Mouse (Mus musculus) spleen, postnatal 10 days (tissue): ENCODE data around the gene Pigyl.
A peak's percentile ranks its signal among the peaks of the same experiment; 100 is the strongest.
"Not testable (repeated sequence)": the region's sequence is repeated elsewhere in the genome, so short reads cannot be mapped to it uniquely, and the experiment has no call there.

Experiments used
- DNase-seq, 2 experiments: peaks; one replicate each; pipeline ENCODE4 v3.0.0; 2021 to 2022; ENCODE audit warnings: low spot score in 2 of 2

Pigyl gene

DNA sequence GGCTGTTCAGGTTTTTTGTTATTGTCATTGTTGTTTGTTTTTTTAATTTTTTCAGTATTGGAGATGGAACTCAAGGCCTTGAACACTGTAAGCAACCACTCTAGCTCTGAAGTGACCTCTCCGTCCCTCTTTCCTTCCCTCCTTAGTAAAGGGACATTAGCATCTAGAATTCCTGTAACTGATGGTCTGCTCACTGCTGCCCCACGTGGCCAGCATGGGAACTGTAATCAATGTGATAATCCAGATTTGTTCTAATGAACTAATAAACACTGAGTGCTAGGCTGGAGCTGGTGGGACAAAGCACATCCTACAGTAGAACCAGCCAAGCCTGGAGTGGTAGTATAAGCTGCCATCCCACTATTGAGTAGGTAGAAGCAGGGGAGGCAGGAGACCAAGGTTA, 18.2 kb upstream of the Pigyl start:
- DNase-seq: peak; percentile 59 to 73

- no peak for DNase-seq
Measured at GRCm38 (mm10) chr9:22139746-22140145, 16.9 kb upstream of the Pigyl start.

- DNase-seq: peak; percentile 90 to 95
Measured at GRCm38 (mm10) chr9:22143108-22144037, 13.3 kb upstream of the Pigyl start.

DNA sequence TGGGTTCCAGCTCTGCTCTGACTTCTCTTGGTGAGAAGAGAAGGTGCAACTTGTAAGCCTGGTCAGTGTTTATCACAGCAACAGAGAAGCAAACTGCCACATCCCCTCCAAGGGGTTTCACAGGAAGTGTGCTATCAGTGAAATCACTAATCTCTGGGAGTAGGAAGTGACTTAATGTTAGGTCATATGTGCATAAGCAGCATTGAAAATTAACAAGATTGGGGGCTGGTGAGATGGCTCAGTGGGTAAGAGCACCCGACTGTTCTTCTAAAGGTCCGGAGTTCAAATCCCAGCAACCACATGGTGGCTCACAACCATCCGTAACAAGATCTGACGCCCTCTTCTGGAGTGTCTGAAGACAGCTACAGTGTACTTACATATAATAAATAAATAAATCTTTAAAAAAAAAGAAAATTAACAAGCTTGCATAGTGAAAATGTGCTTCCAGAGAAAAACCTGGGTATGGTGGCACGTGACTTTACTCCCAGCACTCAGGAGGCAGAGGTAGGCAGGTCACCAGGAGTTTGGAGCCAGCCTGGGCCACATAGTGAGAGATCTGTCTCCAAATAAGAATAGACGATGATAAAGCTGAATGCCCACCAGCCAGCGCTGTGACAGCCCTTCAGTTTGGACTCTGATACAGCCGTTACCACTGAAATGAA, 12.2 kb upstream of the Pigyl start:
- DNase-seq: no peak

DNA sequence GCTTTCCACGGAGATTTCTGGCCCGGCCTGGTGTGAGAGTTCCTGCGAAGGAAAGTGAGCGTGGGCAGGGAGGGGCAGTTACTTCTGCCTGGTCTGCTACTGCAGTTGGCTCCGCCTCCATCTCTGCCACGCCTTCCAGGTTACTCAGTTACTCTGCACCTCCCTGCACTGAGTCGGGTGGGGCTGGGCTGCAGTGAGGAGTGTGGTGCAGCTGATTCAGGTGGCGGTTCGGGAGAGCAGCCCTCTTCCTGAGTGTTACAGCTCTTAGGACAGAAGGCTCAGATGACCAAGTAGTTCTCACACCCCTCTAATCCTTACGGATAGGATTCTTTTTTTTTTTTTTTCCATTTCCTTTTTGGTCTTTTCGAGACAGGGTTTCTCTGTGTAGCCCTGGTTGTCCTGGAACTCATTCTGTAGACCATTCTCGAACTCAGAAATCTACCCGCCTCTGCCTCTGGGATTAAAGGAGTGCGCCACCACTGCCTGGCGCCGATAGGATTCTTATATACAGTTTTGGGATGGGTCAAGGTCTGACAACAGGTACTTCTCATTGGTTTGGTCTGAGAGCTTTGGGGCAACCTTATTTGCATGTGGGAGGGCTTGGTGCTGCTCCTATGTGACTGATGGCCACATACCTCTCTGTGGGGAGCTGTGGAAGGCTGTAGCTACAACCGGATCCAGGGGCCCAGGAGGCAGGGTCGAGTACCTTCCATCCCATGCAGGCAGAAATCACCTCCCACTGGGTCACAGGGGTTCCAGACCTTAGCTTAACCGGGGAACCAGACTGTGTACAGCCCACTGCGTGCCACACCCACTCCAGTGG, 7.0 kb upstream of the Pigyl start:
- peak in 1 of 2 experiments; percentile 52 for DNase-seq

DNA sequence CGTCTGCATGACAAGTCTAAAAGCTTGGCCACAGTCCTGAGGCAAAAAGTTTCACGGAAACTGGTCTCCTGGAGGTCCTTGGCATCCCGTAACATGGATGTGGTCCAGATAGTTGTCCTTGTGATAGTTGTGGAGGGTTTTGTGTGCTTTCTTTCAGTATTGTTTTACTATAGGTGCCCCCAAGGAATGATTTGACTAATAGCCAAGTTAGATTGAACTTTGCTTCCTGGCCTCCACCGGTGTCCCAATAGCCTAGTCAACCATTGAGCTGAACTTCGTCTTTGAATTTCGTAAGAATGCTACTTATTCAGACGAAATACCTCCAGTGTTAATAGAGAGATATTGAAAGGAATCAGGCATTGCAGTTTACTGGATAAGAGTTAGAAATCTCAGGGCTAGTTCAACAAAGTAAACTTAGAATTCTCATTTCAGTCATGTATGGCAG, 6.4 kb upstream of the Pigyl start:
- DNase-seq: not testable (repeated sequence)

GRCm38 (mm10) chr9:22150946-22151345, 5.7 kb upstream of the Pigyl start:
- no peak for DNase-seq

GRCm38 (mm10) chr9:22153810-22154209, 2.8 kb upstream of the Pigyl start:
- DNase-seq: peak in 1 of 2 experiments; percentile 42

- DNase-seq: peak; percentile 71 to 88
Measured at GRCm38 (mm10) chr9:22155614-22156013, 1.0 kb upstream of the Pigyl start.

GRCm38 (mm10) chr9:22157516-22158265, 1.0 kb downstream of the Pigyl start:
- peak in 1 of 2 experiments; percentile 20 for DNase-seq

- no peak for DNase-seq
Measured at GRCm38 (mm10) chr9:22161299-22161698, 4.7 kb downstream of the Pigyl start.

DNA sequence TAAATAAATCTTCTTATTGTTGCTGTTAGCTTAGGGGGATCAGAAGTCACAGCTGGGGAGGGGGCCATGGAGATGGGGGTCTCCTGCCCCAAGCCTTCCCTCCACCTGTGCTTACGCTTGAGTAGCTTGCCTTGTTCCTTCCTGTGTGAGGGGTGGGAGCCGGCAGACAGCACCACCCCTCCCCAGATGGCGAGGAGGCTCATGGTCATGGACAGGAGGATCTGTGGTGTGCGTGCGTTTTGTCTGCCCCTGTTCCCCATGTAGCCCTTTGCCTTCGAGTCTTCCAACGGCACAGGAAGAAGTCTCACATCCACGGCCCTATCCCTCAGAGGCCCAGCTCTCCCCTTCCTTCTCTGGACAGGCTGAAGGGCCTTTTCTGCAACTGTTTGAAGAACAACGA, 5.7 kb downstream of the Pigyl start:
- DNase-seq: no peak

DNA sequence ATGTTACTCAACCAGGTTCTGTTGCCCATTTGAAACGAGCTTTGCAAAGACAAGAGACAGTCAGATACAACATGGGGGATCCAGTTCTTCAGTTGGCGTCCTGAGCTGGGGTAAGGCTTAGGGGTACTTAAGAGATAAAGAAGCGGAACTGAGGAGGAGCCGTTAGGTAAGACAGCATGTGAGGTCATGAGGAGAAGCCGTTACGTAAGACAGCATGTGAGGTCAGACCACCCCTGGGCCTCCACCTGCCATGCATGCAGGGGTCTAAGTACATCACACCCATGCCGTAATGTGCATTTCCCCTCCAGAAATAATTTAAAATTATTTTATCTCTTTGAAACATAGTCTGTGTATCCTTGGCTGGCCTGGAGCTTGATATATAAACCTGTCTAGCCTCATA, 6.3 kb downstream of the Pigyl start:
- no peak for DNase-seq

DNA sequence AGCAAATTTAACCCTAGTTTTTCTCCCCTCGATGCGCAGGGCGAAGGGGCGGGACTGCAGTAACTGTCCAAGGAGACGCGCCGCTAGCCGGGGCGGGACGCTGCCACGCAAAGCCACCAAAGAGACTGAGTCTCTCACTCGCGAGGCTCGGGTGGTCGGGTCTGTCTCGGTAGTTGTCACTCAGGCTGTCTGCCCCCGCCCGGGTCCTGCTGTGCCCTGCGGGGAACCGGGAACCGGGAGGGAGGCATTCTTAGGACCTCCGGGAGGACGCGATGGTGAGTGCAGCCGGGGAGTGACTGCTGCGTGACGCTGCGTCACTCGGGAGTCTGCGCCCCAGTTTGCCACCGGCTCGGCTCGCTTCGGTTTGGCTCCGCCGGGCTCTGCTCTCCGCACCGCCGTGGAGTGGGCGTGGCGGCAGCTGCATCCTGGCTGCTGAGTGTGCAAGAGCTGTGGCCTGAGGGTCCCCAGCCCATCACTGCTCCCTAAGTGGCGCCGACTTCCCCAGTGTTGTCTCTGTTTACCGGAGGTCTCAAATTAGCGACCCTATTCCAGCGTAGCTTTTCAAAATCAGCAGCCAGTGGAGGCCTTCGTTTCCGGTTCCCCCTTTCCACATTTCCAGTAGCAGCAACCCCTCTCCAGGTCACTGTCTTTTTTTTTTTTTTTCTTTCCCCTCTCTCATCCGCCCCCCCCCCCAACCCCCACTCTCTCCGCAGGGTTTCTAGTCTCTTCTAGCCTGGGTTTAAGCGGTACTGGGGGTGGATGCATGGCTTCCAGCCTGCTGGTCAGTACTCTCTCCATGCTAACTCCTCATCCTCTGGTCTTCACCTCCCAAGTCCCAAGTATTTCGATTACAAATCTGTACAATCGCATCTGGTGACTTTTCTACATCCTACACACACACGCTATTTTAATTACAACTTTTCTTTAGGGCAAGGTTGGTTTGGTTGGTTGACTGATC, 8.3 kb downstream of the Pigyl start:
- peak in 1 of 2 experiments; percentile 36 for DNase-seq

DNA sequence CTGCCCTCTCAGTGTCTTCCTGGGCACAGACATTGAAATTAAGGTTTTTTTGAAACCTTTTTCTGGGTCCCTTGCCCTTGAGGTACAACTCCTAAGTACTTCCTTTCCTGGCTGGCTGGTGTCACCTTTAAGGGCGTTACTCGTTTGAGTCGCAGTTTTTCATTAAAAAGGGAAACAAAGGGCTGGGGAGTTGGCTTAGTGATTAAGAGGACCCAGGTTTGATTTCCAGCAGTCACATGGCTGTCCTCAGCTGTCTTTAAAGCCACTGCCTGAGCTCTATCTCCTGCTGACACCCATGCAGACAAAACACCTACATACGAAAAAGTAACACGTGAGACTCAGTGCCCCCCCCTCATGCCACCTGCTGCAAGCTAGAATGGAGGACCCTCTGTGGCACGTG, 9.3 kb downstream of the Pigyl start:
- DNase-seq: no peak

DNA sequence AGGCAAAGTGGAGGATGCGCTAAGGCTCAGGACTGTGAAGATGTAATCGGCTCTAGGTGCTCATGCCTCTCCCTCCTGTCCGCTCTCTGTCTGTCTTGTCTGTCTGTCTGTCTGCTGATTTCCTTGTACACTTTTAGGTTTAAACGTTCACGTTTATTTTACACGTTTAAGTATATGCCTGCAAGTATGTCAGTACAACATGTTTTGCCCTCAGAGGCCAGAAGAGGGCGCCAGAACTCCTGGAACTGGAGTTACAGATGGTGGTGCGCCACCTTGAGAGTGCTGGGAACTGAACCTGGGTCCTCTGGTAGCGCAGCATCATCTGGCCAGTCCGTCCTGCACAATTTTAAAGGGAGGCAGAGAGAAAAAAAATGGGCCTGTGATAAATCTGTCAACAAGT, 10.0 kb downstream of the Pigyl start:
- DNase-seq: peak in 1 of 2 experiments; percentile 27

GRCm38 (mm10) chr9:22167751-22168150, 11.1 kb downstream of the Pigyl start:
- DNase-seq: peak in 1 of 2 experiments; percentile 9

DNA sequence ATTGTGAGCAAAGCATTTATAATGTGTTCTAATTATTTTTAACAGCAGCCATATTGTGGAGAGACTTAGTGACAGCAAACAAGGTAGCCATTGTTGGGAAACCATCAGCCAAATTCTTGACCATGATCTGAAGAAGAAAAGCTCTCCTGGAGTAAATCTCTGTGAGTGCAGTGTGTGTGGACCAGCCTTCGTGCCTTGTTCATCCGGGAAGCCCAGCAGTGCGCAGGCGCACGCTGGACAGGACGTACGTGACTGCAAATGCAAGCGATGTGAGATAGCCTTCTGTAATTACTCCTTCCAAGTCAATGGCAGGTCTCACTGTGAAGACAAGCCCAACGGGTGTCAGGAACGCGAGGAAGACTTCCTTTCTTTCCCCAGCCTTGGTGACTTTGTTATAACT, 12.7 kb downstream of the Pigyl start:
- DNase-seq: peak in 1 of 2 experiments; percentile 7

DNA sequence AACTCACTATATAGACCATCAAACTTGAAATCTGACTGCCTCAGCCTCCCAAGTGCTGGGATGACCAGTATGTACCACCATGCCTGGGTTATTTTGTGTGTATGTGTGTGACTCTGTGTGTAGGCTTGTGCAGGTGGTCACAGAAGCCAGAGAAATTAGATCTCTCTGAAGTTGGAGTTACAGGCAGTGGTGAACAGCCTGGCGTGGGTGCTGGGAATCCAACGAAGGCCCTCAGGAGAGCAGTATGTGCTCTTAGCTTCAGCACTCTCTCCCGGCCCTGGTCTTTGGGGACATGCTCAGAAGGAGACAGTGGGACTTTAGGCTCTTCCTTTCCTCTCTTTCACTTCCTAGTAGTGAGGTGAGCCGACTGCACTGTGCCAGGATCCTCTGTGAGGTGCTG, 15.7 kb downstream of the Pigyl start:
- DNase-seq: peak in 1 of 2 experiments; percentile 7

GRCm38 (mm10) chr9:22188025-22188611, 31.5 kb downstream of the Pigyl start, which contains the start of gene Zfp872:
Zfp872 (plus strand) TSS chr9:22188090.
- no peak for DNase-seq
